Mouse (Mus musculus): Measurements from ENCODE around the gene Nr2f1. TPM values are rescaled to one million over a fixed set of nuclear protein-coding genes. Genes with fewer than 3 reads are reported as not detected.
"Not testable (repeated sequence)": the region's sequence is repeated elsewhere in the genome, so short reads cannot be mapped to it uniquely, and the experiment has no call there.

The Nr2f1 gene
- 1 to 10 TPM; 3.0 to 3.3 TPM for total RNA-seq (2021)
- long read RNA-seq, experiment 1, partial matches to known transcripts, result 0 of 2 reads
- long read RNA-seq, experiment 1, other reads (novel, unspliced or antisense), result 0 of 2 reads
- long read RNA-seq, experiment 2, result 0 reads

- no peak for DNase-seq
These were observed at the start of gene Nr2f1 for GRCm38 (mm10) chr13:78199642-78200160. Gene Nr2f1 (minus strand): TSS chr13:78199757.

GRCm38 (mm10) chr13:78221680-78222079 is 22.1 kb upstream of the Nr2f1 start:
- DNase-seq, result no peak

- DNase-seq, result not testable (repeated sequence)
These were observed 20.7 kb upstream of the Nr2f1 start for GRCm38 (mm10) chr13:78220238-78220637.

- no peak for DNase-seq
These were observed 15.7 kb upstream of the Nr2f1 start for GRCm38 (mm10) chr13:78215223-78215622.

- DNase-seq, result no peak
These were observed 13.6 kb upstream of the Nr2f1 start for GRCm38 (mm10) chr13:78213155-78213554.

GRCm38 (mm10) chr13:78212111-78212510 is 12.6 kb upstream of the Nr2f1 start:
- DNase-seq, result no peak

GRCm38 (mm10) chr13:78211231-78212010 is 11.9 kb upstream of the Nr2f1 start:
- no peak for DNase-seq

- DNase-seq, result no peak
These were observed 11.2 kb upstream of the Nr2f1 start for GRCm38 (mm10) chr13:78210748-78211089.

GRCm38 (mm10) chr13:78210029-78210747 is 10.6 kb upstream of the Nr2f1 start:
- peak; percentile 29 for DNase-seq

GRCm38 (mm10) chr13:78209611-78210028 is 10.1 kb upstream of the Nr2f1 start:
- no peak for DNase-seq

- no peak for DNase-seq
These were observed 9.3 kb upstream of the Nr2f1 start for GRCm38 (mm10) chr13:78208689-78209410.

GRCm38 (mm10) chr13:78207796-78208645 is 8.5 kb upstream of the Nr2f1 start:
- DNase-seq, result no peak

GRCm38 (mm10) chr13:78206891-78207430 is 7.4 kb upstream of the Nr2f1 start:
- no peak for DNase-seq

GRCm38 (mm10) chr13:78205426-78205825 is 5.9 kb upstream of the Nr2f1 start:
- DNase-seq, result no peak

GRCm38 (mm10) chr13:78203348-78204061 is 3.9 kb upstream of the Nr2f1 start:
- peak; percentile 23 for DNase-seq

GRCm38 (mm10) chr13:78202574-78203347 is 3.2 kb upstream of the Nr2f1 start:
- DNase-seq, result peak; percentile 39

GRCm38 (mm10) chr13:78201871-78202565 is 2.5 kb upstream of the Nr2f1 start:
- no peak for DNase-seq

GRCm38 (mm10) chr13:78200991-78201870 is 1.7 kb upstream of the Nr2f1 start:
- DNase-seq, result peak; percentile 85
